Mouse (Mus musculus): ENCODE data around the gene Dhtkd1. TPM values are rescaled to one million over a fixed set of nuclear protein-coding genes. Genes with fewer than 3 reads are reported as not detected.

Gene Dhtkd1
- polyA plus RNA-seq, 1 experiment: 3.0 TPM

GRCm38 (mm10) chr2:5948964-5949363, 6.4 kb upstream of the Dhtkd1 start:
- TF ChIP-seq POLR2A (IDR thresholded peaks at IDR 0.05; ENCODE audit: low read depth, low read length) (no peak), CTCF (IDR thresholded peaks at IDR 0.05; ENCODE audit: borderline replicate concordance, insufficient read depth, low read length) (no peak)
- H3K4me1 ChIP-seq (ENCODE audit: control insufficient read depth, insufficient read depth, low read length): peaks cover 4% of the 10 kb centered on the region; the same call in 1 of the 2 replicates

GRCm38 (mm10) chr2:5946876-5947275, 4.3 kb upstream of the Dhtkd1 start:
- H3K4me3 ChIP-seq (ENCODE audit: insufficient read depth, low read length): no peak overlapping the region
- H3K4me1 ChIP-seq (ENCODE audit: control insufficient read depth, insufficient read depth, low read length): no peaks in the 10 kb centered on the region
- H3K27ac ChIP-seq (ENCODE audit: insufficient read depth, low read length): no peak overlapping the region
- TF ChIP-seq POLR2A (IDR thresholded peaks at IDR 0.05; ENCODE audit: low read depth, low read length) (no peak), CTCF (IDR thresholded peaks at IDR 0.05; ENCODE audit: borderline replicate concordance, insufficient read depth, low read length) (no peak)

More at GRCm38 (mm10) chr2:5948964-5949363, 6.4 kb upstream of the Dhtkd1 start:
- H3K27ac ChIP-seq (ENCODE audit: insufficient read depth, low read length): no peak overlapping the region
- H3K4me3 ChIP-seq (ENCODE audit: insufficient read depth, low read length): no peak overlapping the region

- Histone ChIP-seq H3K4me3 (ENCODE audit: insufficient read depth, low read length) (no peak overlapping the region), H3K27ac (ENCODE audit: insufficient read depth, low read length) (no peak overlapping the region), H3K4me1 (ENCODE audit: control insufficient read depth, insufficient read depth, low read length) (no peaks in the 10 kb centered on the region)
- TF ChIP-seq POLR2A (IDR thresholded peaks at IDR 0.05; ENCODE audit: low read depth, low read length) (no peak), CTCF (IDR thresholded peaks at IDR 0.05; ENCODE audit: borderline replicate concordance, insufficient read depth, low read length) (no peak)
Observed at GRCm38 (mm10) chr2:5945629-5946028, 3.0 kb upstream of the Dhtkd1 start.

- no peak for TF ChIP-seq POLR2A (IDR thresholded peaks at IDR 0.05; ENCODE audit: low read depth, low read length)
- TF ChIP-seq CTCF (IDR thresholded peaks at IDR 0.05; ENCODE audit: borderline replicate concordance, insufficient read depth, low read length): no peak
- Histone ChIP-seq H3K27ac (ENCODE audit: insufficient read depth, low read length) (no peak overlapping the region), H3K4me3 (ENCODE audit: insufficient read depth, low read length) (peak overlapping the region; percentile 89; the same call in 1 of the 2 replicates), H3K4me1 (ENCODE audit: control insufficient read depth, insufficient read depth, low read length) (no peaks in the 10 kb centered on the region)
Observed at GRCm38 (mm10) chr2:5943071-5943470, 479 bp upstream of the Dhtkd1 start.

GRCm38 (mm10) chr2:5941861-5942415, 654 bp downstream of the Dhtkd1 start:
- Histone ChIP-seq H3K27ac (ENCODE audit: insufficient read depth, low read length) (no peak overlapping the region), H3K4me1 (ENCODE audit: control insufficient read depth, insufficient read depth, low read length) (no peaks in the 10 kb centered on the region), H3K4me3 (ENCODE audit: insufficient read depth, low read length) (peak overlapping the region; percentile 89)
- TF ChIP-seq CTCF (IDR thresholded peaks at IDR 0.05; ENCODE audit: borderline replicate concordance, insufficient read depth, low read length) (no peak), POLR2A (IDR thresholded peaks at IDR 0.05; ENCODE audit: low read depth, low read length) (no peak)

- Histone ChIP-seq H3K27ac (ENCODE audit: insufficient read depth, low read length) (no peak overlapping the region), H3K4me3 (ENCODE audit: insufficient read depth, low read length) (no peak overlapping the region), H3K4me1 (ENCODE audit: control insufficient read depth, insufficient read depth, low read length) (no peaks in the 10 kb centered on the region)
- TF ChIP-seq POLR2A (IDR thresholded peaks at IDR 0.05; ENCODE audit: low read depth, low read length) (no peak), CTCF (IDR thresholded peaks at IDR 0.05; ENCODE audit: borderline replicate concordance, insufficient read depth, low read length) (no peak)
Observed at GRCm38 (mm10) chr2:5940936-5941335, 1.7 kb downstream of the Dhtkd1 start.

- TF ChIP-seq CTCF (IDR thresholded peaks at IDR 0.05; ENCODE audit: borderline replicate concordance, insufficient read depth, low read length): no peak
- TF ChIP-seq POLR2A (IDR thresholded peaks at IDR 0.05; ENCODE audit: low read depth, low read length): no peak
- Histone ChIP-seq H3K27ac (ENCODE audit: insufficient read depth, low read length) (no peak overlapping the region), H3K4me1 (ENCODE audit: control insufficient read depth, insufficient read depth, low read length) (no peaks in the 10 kb centered on the region), H3K4me3 (ENCODE audit: insufficient read depth, low read length) (no peak overlapping the region)
Observed at GRCm38 (mm10) chr2:5939911-5940310, 2.7 kb downstream of the Dhtkd1 start.

GRCm38 (mm10) chr2:5939319-5939718, 3.3 kb downstream of the Dhtkd1 start:
- Histone ChIP-seq H3K4me3 (ENCODE audit: insufficient read depth, low read length) (no peak overlapping the region), H3K27ac (ENCODE audit: insufficient read depth, low read length) (no peak overlapping the region), H3K4me1 (ENCODE audit: control insufficient read depth, insufficient read depth, low read length) (no peaks in the 10 kb centered on the region)
- no peak for TF ChIP-seq POLR2A (IDR thresholded peaks at IDR 0.05; ENCODE audit: low read depth, low read length)
- no peak for TF ChIP-seq CTCF (IDR thresholded peaks at IDR 0.05; ENCODE audit: borderline replicate concordance, insufficient read depth, low read length)

GRCm38 (mm10) chr2:5936550-5936949, 6.0 kb downstream of the Dhtkd1 start:
- TF ChIP-seq POLR2A (IDR thresholded peaks at IDR 0.05; ENCODE audit: low read depth, low read length): no peak
- no peak for TF ChIP-seq CTCF (IDR thresholded peaks at IDR 0.05; ENCODE audit: borderline replicate concordance, insufficient read depth, low read length)
- Histone ChIP-seq H3K4me1 (ENCODE audit: control insufficient read depth, insufficient read depth, low read length) (no peaks in the 10 kb centered on the region), H3K4me3 (ENCODE audit: insufficient read depth, low read length) (no peak overlapping the region), H3K27ac (ENCODE audit: insufficient read depth, low read length) (no peak overlapping the region)

- TF ChIP-seq POLR2A (IDR thresholded peaks at IDR 0.05; ENCODE audit: low read depth, low read length) (no peak), CTCF (IDR thresholded peaks at IDR 0.05; ENCODE audit: borderline replicate concordance, insufficient read depth, low read length) (no peak)
- no peak overlapping the region for H3K4me3 ChIP-seq (ENCODE audit: insufficient read depth, low read length)
Observed at GRCm38 (mm10) chr2:5936068-5936467, 6.5 kb downstream of the Dhtkd1 start.

More at GRCm38 (mm10) chr2:5936068-5936467, 6.5 kb downstream of the Dhtkd1 start:
- H3K4me1 ChIP-seq (ENCODE audit: control insufficient read depth, insufficient read depth, low read length): no peaks in the 10 kb centered on the region
- H3K27ac ChIP-seq (ENCODE audit: insufficient read depth, low read length): no peak overlapping the region
